Mouse (Mus musculus) hindbrain, embryonic 15.5 days (tissue): ENCODE results near the gene BC005537. TPM values are rescaled to one million over a fixed set of nuclear protein-coding genes. Genes with fewer than 3 reads are reported as not detected.

Source experiments
- ATAC-seq: fragments of 200-750 bp; cut with Nextera tagmentation; 2 replicates; pipeline ENCODE4 v1.8.0; 2017; ENCODE audit warnings: low read depth, moderate number of reproducible peaks, moderate TSS enrichment; ENCODE audit not compliant: low FRiP score
- H3K27ac ChIP-seq: fragments of 300-500 bp; sonication (generic); replicated peaks from 2 replicates; pipeline ENCODE4 v1.5.1; 2015; ENCODE audit warnings: mild to moderate bottlenecking, inconsistent platforms
- H3K27me3 ChIP-seq: fragments of 300-500 bp; sonication (generic); 2 replicates; pipeline ENCODE4 v1.6.1; 2015; ENCODE audit warnings: control low read depth, inconsistent platforms
- H3K36me3 ChIP-seq: fragments of 300-500 bp; sonication (generic); 2 replicates; pipeline ENCODE4 v1.6.1; 2015; ENCODE audit warnings: control low read depth, inconsistent platforms
- H3K4me1 ChIP-seq: fragments of 300-500 bp; sonication (generic); replicated peaks from 2 replicates; pipeline ENCODE4 v1.6.1; 2015; ENCODE audit warnings: control low read depth, inconsistent platforms
- H3K4me2 ChIP-seq: fragments of 300-500 bp; sonication (generic); 2 replicates; pipeline ENCODE4 v1.6.1; 2015; ENCODE audit warnings: moderate library complexity, mild to moderate bottlenecking, inconsistent platforms
- H3K4me3 ChIP-seq: fragments of 300-500 bp; sonication (generic); 2 replicates; pipeline ENCODE4 v1.5.1; 2015; ENCODE audit warnings: mild to moderate bottlenecking, inconsistent platforms
- H3K9ac ChIP-seq: fragments of 300-500 bp; sonication (generic); 2 replicates; pipeline ENCODE4 v1.6.1; 2015; ENCODE audit warnings: inconsistent platforms
- H3K9me3 ChIP-seq: fragments of 300-500 bp; sonication (generic); 2 replicates; pipeline ENCODE4 v1.6.1; 2016; ENCODE audit warnings: control low read depth, inconsistent platforms
- WGBS: fragments of 180-500 bp; shearing (Covaris S2); methylation state at CpG from one replicate; pipeline ENCODE4 v1.1.7; 2015; 5-methylcytosine and 5-hydroxymethylcytosine counted together
- polyA plus RNA-seq: library from polyadenylated mRNA; unstranded; fragments of >200 nt; fragmentation: Nextera tagmentation; extraction: Ambion mirVana; gene quantifications from 2 replicates; pipeline ENCODE4 v1.2.1, GENCODE M21; 2015

Gene BC005537
- polyA plus RNA-seq, 1 experiment from 2014 or later: 16.6 TPM

DNA sequence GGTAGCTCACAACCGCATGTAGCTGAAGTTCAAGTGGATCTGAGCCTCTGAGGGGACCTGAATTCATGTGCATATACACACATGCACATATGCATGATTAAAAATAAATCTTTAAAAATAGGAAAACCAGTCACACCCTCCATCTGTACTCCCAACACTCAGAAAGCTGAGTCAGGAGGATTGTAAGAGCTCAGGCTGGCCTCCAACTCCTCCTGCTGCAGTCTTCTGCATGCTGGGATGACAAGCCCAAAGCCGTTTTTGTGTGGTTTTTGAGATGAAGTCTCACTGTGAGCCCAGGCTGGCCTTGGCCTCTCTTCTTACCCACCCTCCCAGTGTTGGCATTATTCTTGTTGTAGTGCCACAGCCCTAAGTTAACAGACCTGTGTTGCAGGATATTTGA lies 23.4 kb upstream of the BC005537 start:
- H3K4me2 ChIP-seq: no peak overlapping the region
- 82% methylated on average over 2 of the region's 2 CpGs for WGBS
- no peak overlapping the region for H3K4me3 ChIP-seq
- no peaks in the 10 kb centered on the region for H3K4me1 ChIP-seq
- no peak overlapping the region for H3K9ac ChIP-seq
- no peaks in the 10 kb centered on the region for H3K27me3 ChIP-seq
- no peak for ATAC-seq
- no peaks in the 10 kb centered on the region for H3K36me3 ChIP-seq
- H3K27ac ChIP-seq: no peak overlapping the region
- H3K9me3 ChIP-seq: no peaks in the 10 kb centered on the region

- Histone ChIP-seq H3K27ac (no peak overlapping the region), H3K9me3 (no peaks in the 10 kb centered on the region), H3K9ac (no peak overlapping the region), H3K4me2 (no peak overlapping the region), H3K27me3 (no peaks in the 10 kb centered on the region), H3K4me1 (no peaks in the 10 kb centered on the region), H3K36me3 (no peaks in the 10 kb centered on the region), H3K4me3 (no peak overlapping the region)
- 92% methylated on average over 8 of the region's 8 CpGs for WGBS
- ATAC-seq: no peak
Observed at GRCm38 (mm10) chr13:24778706-24779380, 22.6 kb upstream of the BC005537 start.

- 56% methylated on average over 5 of the region's 5 CpGs for WGBS
- no peaks in the 10 kb centered on the region for H3K4me1 ChIP-seq
Observed at GRCm38 (mm10) chr13:24781916-24782315, 19.5 kb upstream of the BC005537 start.

DNA sequence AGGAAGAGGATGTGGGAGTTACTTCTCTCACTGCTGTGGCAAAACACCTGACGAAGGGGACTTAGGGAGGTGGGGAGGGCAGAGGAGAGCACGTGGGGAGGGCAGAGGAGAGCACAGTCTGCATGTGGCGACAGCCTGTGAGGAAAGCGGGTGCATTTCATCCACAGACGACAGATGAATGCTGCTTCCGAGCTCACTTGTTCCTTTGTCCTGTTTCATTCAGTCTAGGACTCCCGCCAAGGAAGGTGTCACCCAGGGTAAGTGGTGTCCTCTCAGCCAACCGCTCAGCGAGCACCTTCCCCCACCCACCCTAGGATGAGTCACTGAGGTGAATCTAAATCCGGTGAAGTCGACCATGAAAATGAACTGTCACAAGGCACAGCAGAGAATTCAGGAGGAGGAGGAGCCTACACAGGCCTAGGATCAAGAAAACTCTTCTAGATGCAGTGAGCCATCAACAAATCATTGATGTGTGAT lies 15.4 kb upstream of the BC005537 start:
- 43% methylated on average over 11 of the region's 11 CpGs for WGBS
- no peaks in the 10 kb centered on the region for H3K27me3 ChIP-seq
- no peak overlapping the region for H3K9ac ChIP-seq
- no peaks in the 10 kb centered on the region for H3K36me3 ChIP-seq
- ATAC-seq: peak; percentile 23; the same call in 1 of the 2 replicates
- H3K9me3 ChIP-seq: no peaks in the 10 kb centered on the region
- no peaks in the 10 kb centered on the region for H3K4me1 ChIP-seq
- H3K27ac ChIP-seq: no peak overlapping the region
- no peak overlapping the region for H3K4me3 ChIP-seq
- no peak overlapping the region for H3K4me2 ChIP-seq

More at GRCm38 (mm10) chr13:24781916-24782315, 19.5 kb upstream of the BC005537 start:
- Histone ChIP-seq H3K4me2 (no peak overlapping the region), H3K36me3 (no peaks in the 10 kb centered on the region), H3K9me3 (no peaks in the 10 kb centered on the region), H3K9ac (no peak overlapping the region), H3K4me3 (no peak overlapping the region), H3K27me3 (no peaks in the 10 kb centered on the region), H3K27ac (no peak overlapping the region)
- no peak for ATAC-seq

- no peak for ATAC-seq
- Histone ChIP-seq H3K9me3 (no peaks in the 10 kb centered on the region), H3K4me1 (no peaks in the 10 kb centered on the region), H3K27ac (no peak overlapping the region), H3K4me2 (no peak overlapping the region), H3K27me3 (no peaks in the 10 kb centered on the region), H3K36me3 (no peaks in the 10 kb centered on the region), H3K9ac (no peak overlapping the region), H3K4me3 (no peak overlapping the region)
- WGBS: 94% methylated on average over 5 of the region's 5 CpGs
Observed at GRCm38 (mm10) chr13:24787477-24787876, 14.0 kb upstream of the BC005537 start.

- 79% methylated on average over 2 of the region's 2 CpGs for WGBS
- Histone ChIP-seq H3K4me2 (no peak overlapping the region), H3K9me3 (no peaks in the 10 kb centered on the region), H3K27me3 (no peaks in the 10 kb centered on the region), H3K4me1 (no peaks in the 10 kb centered on the region), H3K27ac (no peak overlapping the region), H3K4me3 (no peak overlapping the region), H3K36me3 (no peaks in the 10 kb centered on the region), H3K9ac (no peak overlapping the region)
- ATAC-seq: no peak
Observed at GRCm38 (mm10) chr13:24791349-24791748, 10.1 kb upstream of the BC005537 start.

- 86% methylated on average over 9 of the region's 9 CpGs for WGBS
- H3K9ac ChIP-seq: no peak overlapping the region
- H3K9me3 ChIP-seq: no peaks in the 10 kb centered on the region
- ATAC-seq: no peak
- H3K36me3 ChIP-seq: no peaks in the 10 kb centered on the region
- no peaks in the 10 kb centered on the region for H3K4me1 ChIP-seq
- no peak overlapping the region for H3K4me3 ChIP-seq
- H3K27me3 ChIP-seq: no peaks in the 10 kb centered on the region
- H3K27ac ChIP-seq: no peak overlapping the region
- H3K4me2 ChIP-seq: no peak overlapping the region
Observed at GRCm38 (mm10) chr13:24792411-24793045, 8.9 kb upstream of the BC005537 start.

DNA sequence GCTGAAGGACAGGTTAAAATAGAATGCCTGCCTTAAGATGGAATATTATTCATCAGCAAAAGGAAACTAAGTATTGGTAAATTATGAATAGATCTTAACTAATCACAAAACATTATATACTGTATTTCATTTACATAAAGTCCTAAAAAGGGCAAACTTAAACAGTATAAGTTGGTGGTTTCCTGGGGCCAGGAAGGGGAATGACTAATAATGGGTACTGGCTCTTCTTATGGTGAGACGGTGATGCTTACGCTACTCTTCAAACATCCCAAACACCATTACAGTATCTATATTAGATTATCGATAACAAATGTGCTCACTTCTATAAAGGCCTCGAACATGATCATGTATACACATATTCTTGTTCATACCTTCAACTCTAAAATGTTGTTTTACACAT lies 2.8 kb upstream of the BC005537 start:
- Histone ChIP-seq H3K27ac (no peak overlapping the region), H3K4me3 (no peak overlapping the region), H3K4me2 (no peak overlapping the region), H3K36me3 (no peaks in the 10 kb centered on the region), H3K27me3 (no peaks in the 10 kb centered on the region), H3K9ac (no peak overlapping the region), H3K4me1 (peaks cover 21% of the 10 kb centered on the region), H3K9me3 (no peaks in the 10 kb centered on the region)
- no peak for ATAC-seq
- 98% methylated on average over 4 of the region's 4 CpGs for WGBS

GRCm38 (mm10) chr13:24799378-24799777 lies 2.1 kb upstream of the BC005537 start:
- Histone ChIP-seq H3K9ac (no peak overlapping the region), H3K4me2 (peak overlapping the region; percentile 85), H3K4me1 (peaks cover 26% of the 10 kb centered on the region), H3K4me3 (peak overlapping the region; percentile 96), H3K36me3 (no peaks in the 10 kb centered on the region), H3K27me3 (no peaks in the 10 kb centered on the region), H3K27ac (peak overlapping the region; percentile 97), H3K9me3 (no peaks in the 10 kb centered on the region)
- ATAC-seq: no peak
- 77% methylated on average over 5 of the region's 5 CpGs for WGBS

DNA sequence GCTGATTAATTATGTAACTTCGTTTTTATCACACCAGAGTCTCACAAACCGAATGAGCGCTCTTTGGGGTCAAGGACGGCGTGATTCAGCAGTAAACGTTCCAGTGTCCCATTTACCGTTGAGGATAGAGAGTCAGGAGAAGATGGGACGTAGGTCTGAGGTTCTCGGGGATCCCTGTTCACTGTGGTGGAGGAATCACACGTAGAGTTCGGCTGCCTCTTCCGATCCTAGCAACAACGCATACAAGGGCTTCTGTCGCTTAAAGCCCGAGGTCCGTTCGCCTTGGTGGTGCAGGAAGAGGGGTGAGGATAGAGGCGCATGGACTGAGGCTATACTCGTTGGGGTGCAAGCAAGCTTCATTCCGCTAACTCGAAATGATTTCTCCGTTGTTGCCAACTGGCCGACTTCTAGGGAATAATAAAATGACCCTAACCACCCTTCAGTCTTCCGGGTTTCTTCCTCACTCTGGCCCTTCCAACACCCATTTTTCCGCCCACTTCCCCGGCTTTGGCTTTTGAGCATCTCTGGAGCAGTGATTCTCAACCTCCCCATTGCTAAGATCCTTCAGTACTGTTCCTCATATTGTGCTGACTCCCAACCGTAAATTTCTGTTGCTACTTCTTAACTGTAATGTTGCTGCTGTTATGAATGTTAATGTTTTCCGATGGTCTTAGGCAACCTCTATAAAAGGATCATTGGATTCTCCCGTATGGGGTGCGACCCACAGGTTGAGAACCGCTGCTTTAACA lies 1.4 kb upstream of the BC005537 start:
- Histone ChIP-seq H3K9ac (peak overlapping the region; percentile 46), H3K27ac (peak overlapping the region; percentile 97), H3K4me2 (peak overlapping the region; percentile 85), H3K27me3 (no peaks in the 10 kb centered on the region), H3K9me3 (no peaks in the 10 kb centered on the region), H3K4me3 (peak overlapping the region; percentile 96), H3K36me3 (no peaks in the 10 kb centered on the region), H3K4me1 (peaks cover 30% of the 10 kb centered on the region)
- peak; percentile 69 for ATAC-seq
- WGBS: under 1% methylated on average over 31 of the region's 31 CpGs

- H3K27me3 ChIP-seq: no peaks in the 10 kb centered on the region
- WGBS: under 1% methylated on average over 42 of the region's 42 CpGs
Observed at GRCm38 (mm10) chr13:24800674-24801307, 666 bp upstream of the BC005537 start.

More at GRCm38 (mm10) chr13:24800674-24801307, 666 bp upstream of the BC005537 start:
- H3K9ac ChIP-seq: peak overlapping the region; percentile 89
- peak overlapping the region; percentile 96 for H3K4me3 ChIP-seq
- H3K27ac ChIP-seq: peak overlapping the region; percentile 97
- peak overlapping the region; percentile 85 for H3K4me2 ChIP-seq
- 0 out of 2 replicates have a peak, but pooled peaks cover 3% of the 10 kb centered on the region for H3K36me3 ChIP-seq
- ATAC-seq: peak; percentile 97
- H3K9me3 ChIP-seq: no peaks in the 10 kb centered on the region
- H3K4me1 ChIP-seq: peaks cover 33% of the 10 kb centered on the region
